Mouse (Mus musculus) cerebellum, adult 2 months (tissue): Measurements from ENCODE around the gene Zfp704. TPM values are rescaled to one million over a fixed set of nuclear protein-coding genes. Genes with fewer than 3 reads are reported as not detected.

Source experiments
- DNase-seq, 2 experiments: peaks; one replicate each; pipeline ENCODE4 v3.0.0; 2021
- H3K27ac ChIP-seq: fragments of 200-500 bp; 2 replicates; pipeline ENCODE4 v1.5.1; 2012; ENCODE audit warnings: low read length, control low read depth, inconsistent platforms; ENCODE audit not compliant: insufficient read depth
- H3K27me3 ChIP-seq: fragments of 200-500 bp; 2 replicates; pipeline ENCODE4 v1.6.1; 2012; ENCODE audit warnings: inconsistent platforms, mild to moderate bottlenecking, low read length, moderate library complexity; ENCODE audit not compliant: control insufficient read depth, insufficient read depth
- H3K4me1 ChIP-seq: fragments of 200-500 bp; 2 replicates; pipeline ENCODE4 v1.6.1; 2011; ENCODE audit warnings: low read length; ENCODE audit not compliant: control insufficient read depth, insufficient read depth
- H3K4me3 ChIP-seq: fragments of 200-500 bp; replicated peaks from 2 replicates; pipeline ENCODE3; 2011; ENCODE audit warnings: mild to moderate bottlenecking, low read depth, low read length, control low read depth; ENCODE audit not compliant: insufficient read depth
- CTCF ChIP-seq: fragments of 200-500 bp; IDR thresholded peaks from 2 replicates; pipeline ENCODE4 v1.5.1; 2011; ENCODE audit warnings: low read depth, mild to moderate bottlenecking, control low read depth, low read length, moderate library complexity, borderline replicate concordance; ENCODE audit not compliant: insufficient read depth
- POLR2A ChIP-seq: fragments of 200-500 bp; IDR thresholded peaks from 2 replicates; pipeline ENCODE4 v1.6.1; 2011; ENCODE audit warnings: low read length, control low read depth, borderline replicate concordance; ENCODE audit not compliant: insufficient read depth
- WGBS: fragments of 180-500 bp; shearing (Covaris S2); methylation state at CpG from one replicate; pipeline ENCODE4 v1.1.7; 2018; 5-methylcytosine and 5-hydroxymethylcytosine counted together
- polyA plus RNA-seq: library from polyadenylated mRNA; depleted of rRNA; stranded (reverse); fragments of >200 nt; gene quantifications from 2 replicates; pipeline ENCODE4 v1.2.3, GENCODE M21; 2012

Zfp704 gene
- polyA plus RNA-seq, 1 experiment, result 13.1 TPM

GRCm38 (mm10) chr3:9456380-9456890, 153.4 kb downstream of the Zfp704 start:
- DNase-seq, result no peak
- Histone ChIP-seq H3K27me3 (no peaks in the 10 kb centered on the region), H3K4me1 (no peaks in the 10 kb centered on the region), H3K27ac (no peak overlapping the region), H3K4me3 (no peak overlapping the region)
- 80% methylated on average over 10 of the region's 10 CpGs for WGBS
- no peak for TF ChIP-seq POLR2A
- TF ChIP-seq CTCF, result no peak

DNA sequence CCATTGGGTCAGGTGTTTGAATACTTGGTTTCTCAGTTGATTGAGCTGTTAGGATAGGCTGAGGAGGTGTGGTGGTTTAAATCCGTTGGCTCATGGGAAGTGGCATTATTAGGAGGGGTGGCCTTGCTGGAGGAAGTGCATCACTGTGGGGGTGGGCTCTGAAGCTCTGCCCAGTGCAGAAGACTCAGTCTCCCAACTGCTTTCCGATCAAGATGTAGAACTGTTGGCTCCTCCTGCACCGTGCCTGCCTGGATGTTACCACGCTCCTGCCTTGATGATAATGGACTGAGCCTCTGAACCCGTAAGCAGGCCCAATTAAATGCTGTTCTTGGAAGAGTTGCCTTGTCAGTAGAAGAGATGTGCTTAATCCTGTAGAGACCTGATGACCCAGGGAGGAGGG, 154.5 kb downstream of the Zfp704 start:
- DNase-seq, result no peak
- no peak overlapping the region for H3K27ac ChIP-seq
- no peak for TF ChIP-seq CTCF
- no peak for TF ChIP-seq POLR2A
- H3K4me3 ChIP-seq, result no peak overlapping the region
- H3K4me1 ChIP-seq, result no peaks in the 10 kb centered on the region
- no peaks in the 10 kb centered on the region for H3K27me3 ChIP-seq
- 95% methylated on average over 5 of the region's 5 CpGs for WGBS

- Histone ChIP-seq H3K4me3 (no peak overlapping the region), H3K27ac (no peak overlapping the region), H3K4me1 (no peaks in the 10 kb centered on the region), H3K27me3 (no peaks in the 10 kb centered on the region)
- 81% methylated on average over 8 of the region's 8 CpGs for WGBS
- TF ChIP-seq POLR2A, result no peak
- no peak for TF ChIP-seq CTCF
- DNase-seq, result no peak
Measured at GRCm38 (mm10) chr3:9454556-9455330, 155.1 kb downstream of the Zfp704 start.

GRCm38 (mm10) chr3:9450521-9450920, 159.4 kb downstream of the Zfp704 start:
- DNase-seq, result no peak
- WGBS, result 94% methylated on average over 12 of the region's 12 CpGs
- TF ChIP-seq POLR2A (no peak), CTCF (no peak)
- Histone ChIP-seq H3K4me3 (no peak overlapping the region), H3K4me1 (no peaks in the 10 kb centered on the region), H3K27ac (no peak overlapping the region), H3K27me3 (no peaks in the 10 kb centered on the region)

GRCm38 (mm10) chr3:9449261-9450007, 160.5 kb downstream of the Zfp704 start:
- 90% methylated on average over 7 of the region's 7 CpGs for WGBS
- DNase-seq, result no peak
- Histone ChIP-seq H3K4me3 (no peak overlapping the region), H3K27me3 (no peaks in the 10 kb centered on the region), H3K4me1 (no peaks in the 10 kb centered on the region), H3K27ac (no peak overlapping the region)
- no peak for TF ChIP-seq CTCF
- TF ChIP-seq POLR2A, result no peak

DNA sequence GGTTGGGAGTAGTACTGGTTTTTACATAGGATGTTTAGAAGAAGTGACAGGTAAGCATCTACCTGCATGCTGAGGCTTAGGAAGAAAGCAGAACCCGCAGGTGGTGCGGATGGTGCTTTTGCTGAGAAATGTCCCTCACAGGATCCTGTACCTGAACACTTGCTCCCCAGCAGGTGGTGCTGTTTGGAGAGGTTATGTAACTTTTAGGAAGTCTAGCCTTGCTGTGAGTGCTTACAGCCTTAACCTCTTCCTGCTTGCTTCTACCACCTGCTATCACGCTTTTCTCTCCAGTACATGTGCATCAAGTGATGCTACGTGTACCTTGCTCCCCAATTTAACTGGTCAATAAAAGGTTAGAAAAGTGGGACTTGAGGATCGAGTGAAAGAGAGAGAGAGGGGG, 161.3 kb downstream of the Zfp704 start:
- Histone ChIP-seq H3K4me1 (no peaks in the 10 kb centered on the region), H3K27me3 (no peaks in the 10 kb centered on the region), H3K4me3 (no peak overlapping the region), H3K27ac (no peak overlapping the region)
- TF ChIP-seq POLR2A, result no peak
- DNase-seq, result no peak
- WGBS, result 98% methylated on average over 5 of the region's 5 CpGs

DNA sequence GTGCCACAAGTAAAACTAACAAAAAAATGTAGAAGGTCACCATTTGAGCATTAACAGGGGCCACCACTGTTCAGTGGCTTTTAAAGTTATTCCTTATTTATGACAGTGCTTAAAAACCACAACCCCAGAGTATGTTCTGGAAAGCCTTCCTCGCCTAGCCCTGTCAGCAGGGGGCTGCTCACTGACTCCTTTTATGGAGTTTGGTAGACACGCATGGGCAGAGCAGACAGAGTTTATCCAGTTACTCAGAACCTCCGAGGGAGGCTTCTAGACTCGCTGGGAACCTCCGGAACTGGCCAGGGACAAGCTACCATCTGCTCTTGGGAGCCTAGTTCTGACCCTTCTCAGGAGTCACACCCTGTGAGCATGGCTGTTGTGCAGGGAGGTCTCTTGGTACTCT, 165.3 kb downstream of the Zfp704 start:
- Histone ChIP-seq H3K4me3 (no peak overlapping the region), H3K4me1 (no peaks in the 10 kb centered on the region), H3K27me3 (no peaks in the 10 kb centered on the region), H3K27ac (no peak overlapping the region)
- TF ChIP-seq POLR2A (no peak), CTCF (no peak)
- WGBS, result 40% methylated on average over 5 of the region's 5 CpGs
- DNase-seq, result peak in 1 of 2 experiments; percentile 11

DNA sequence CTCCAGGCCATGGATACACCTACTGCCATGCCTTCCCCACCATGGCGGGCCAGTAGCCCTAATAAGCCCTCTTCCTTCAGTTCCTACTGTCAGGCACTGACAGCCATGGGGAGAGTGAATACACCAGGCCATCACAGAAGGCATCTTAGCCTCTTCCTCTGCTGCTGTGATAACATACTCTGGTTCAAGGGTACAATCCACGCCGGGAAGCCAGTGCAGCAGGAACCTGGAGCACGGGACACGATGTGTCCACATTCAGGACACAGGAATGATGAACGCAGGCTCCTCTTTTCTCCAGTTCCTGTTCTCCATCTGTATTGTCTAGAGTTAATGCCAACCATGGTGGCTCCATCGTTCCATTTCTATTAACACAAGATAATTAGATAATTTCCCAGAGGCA, 165.9 kb downstream of the Zfp704 start:
- WGBS, result 95% methylated on average over 7 of the region's 7 CpGs
- H3K4me1 ChIP-seq, result no peaks in the 10 kb centered on the region
- no peak for DNase-seq

More for the DNA sequence above, 165.9 kb downstream of the Zfp704 start:
- TF ChIP-seq CTCF (no peak), POLR2A (no peak)
- no peaks in the 10 kb centered on the region for H3K27me3 ChIP-seq
- H3K4me3 ChIP-seq, result no peak overlapping the region
- H3K27ac ChIP-seq, result no peak overlapping the region
